Mouse (Mus musculus) limb, embryonic 11.5 days (tissue): ENCODE data around the gene Tsn. TPM values are rescaled to one million over a fixed set of nuclear protein-coding genes. Genes with fewer than 3 reads are reported as not detected.

ENCODE experiments used
- ATAC-seq: fragments of 200-750 bp; cut with Nextera tagmentation; 2 replicates; pipeline ENCODE4 v1.8.0; 2017; ENCODE audit warnings: low read depth; ENCODE audit not compliant: insufficient number of reproducible peaks, low FRiP score, low TSS enrichment
- DNase-seq: peaks from one replicate; pipeline ENCODE4 v3.0.0-alpha.2; 2015; ENCODE audit warnings: low spot score
- H3K27ac ChIP-seq: fragments of 300-500 bp; sonication (generic); replicated peaks from 2 replicates; pipeline ENCODE4 v1.5.1; 2014; ENCODE audit warnings: low read depth, mild to moderate bottlenecking, low read length
- H3K27me3 ChIP-seq: fragments of 300-500 bp; sonication (generic); 2 replicates; pipeline ENCODE4 v1.6.1; 2014; ENCODE audit warnings: mild to moderate bottlenecking, low read length, mixed read lengths; ENCODE audit not compliant: control insufficient read depth, insufficient read depth
- H3K36me3 ChIP-seq: fragments of 300-500 bp; sonication (generic); 2 replicates; pipeline ENCODE4 v1.6.1; 2014; ENCODE audit warnings: mild to moderate bottlenecking, low read length, moderate library complexity, mixed read lengths; ENCODE audit not compliant: control insufficient read depth, insufficient read depth
- H3K4me1 ChIP-seq: fragments of 300-500 bp; sonication (generic); 2 replicates; pipeline ENCODE4 v1.6.1; 2014; ENCODE audit warnings: low read length, mixed read lengths; ENCODE audit not compliant: control insufficient read depth, insufficient read depth
- H3K4me2 ChIP-seq: fragments of 300-500 bp; sonication (generic); 2 replicates; pipeline ENCODE4 v1.6.1; 2014; ENCODE audit warnings: low read depth, mild to moderate bottlenecking, moderate library complexity; ENCODE audit not compliant: severe bottlenecking
- H3K4me3 ChIP-seq: fragments of 300-500 bp; sonication (generic); 2 replicates; pipeline ENCODE4 v1.5.1; 2014; ENCODE audit warnings: low read depth, low read length
- H3K9ac ChIP-seq: fragments of 300-500 bp; sonication (generic); 2 replicates; pipeline ENCODE4 v1.6.1; 2014; ENCODE audit warnings: mild to moderate bottlenecking, low read length
- H3K9me3 ChIP-seq: fragments of 300-500 bp; sonication (generic); 2 replicates; pipeline ENCODE4 v1.6.1; 2016; ENCODE audit warnings: low read length; ENCODE audit not compliant: control insufficient read depth
- WGBS: fragments of 180-500 bp; shearing (Covaris S2); extraction: QIAGEN DNeasy Blood & Tissue Kit; methylation state at CpG from one replicate; pipeline ENCODE4 v1.1.7; 2014; 5-methylcytosine and 5-hydroxymethylcytosine counted together
- polyA plus RNA-seq: library from polyadenylated mRNA; unstranded; fragments of >200 nt; fragmentation: Nextera tagmentation; extraction: Ambion mirVana; gene quantifications from 2 replicates; pipeline ENCODE4 v1.2.1, GENCODE M21; 2014

Tsn gene
- polyA plus RNA-seq, 1 experiment from 2014 or later: 400 TPM

- Histone ChIP-seq H3K27ac (no peak overlapping the region), H3K4me2 (no peak overlapping the region), H3K27me3 (no peaks in the 10 kb centered on the region), H3K9me3 (no peaks in the 10 kb centered on the region), H3K9ac (no peak overlapping the region), H3K36me3 (no peaks in the 10 kb centered on the region), H3K4me1 (no peaks in the 10 kb centered on the region), H3K4me3 (no peak overlapping the region)
- ATAC-seq (no peak), DNase-seq (no peak)
- 22% methylated on average over 2 of the region's 2 CpGs for WGBS
These were observed 36.4 kb downstream of the Tsn start for GRCm38 (mm10) chr1:118275139-118275538.

- ATAC-seq (no peak), DNase-seq (no peak)
- no peak overlapping the region for H3K4me2 ChIP-seq
- no peaks in the 10 kb centered on the region for H3K9me3 ChIP-seq
- H3K9ac ChIP-seq: no peak overlapping the region
- 61% methylated on average over 2 of the region's 2 CpGs for WGBS
- H3K27me3 ChIP-seq: no peaks in the 10 kb centered on the region
- H3K4me3 ChIP-seq: no peak overlapping the region
- H3K4me1 ChIP-seq: no peaks in the 10 kb centered on the region
- H3K36me3 ChIP-seq: no peaks in the 10 kb centered on the region
- H3K27ac ChIP-seq: no peak overlapping the region
These were observed 59.6 kb downstream of the Tsn start for GRCm38 (mm10) chr1:118251931-118252330.

Other genes with a start within 250 kb of the Tsn start
- 0.16 and 0.27 TPM in 2 replicates for gene Gm29106, start 135.2 kb downstream of the Tsn start, polyA plus RNA-seq
- 101 and 118 TPM in 2 replicates for gene Nifk, start 10.1 kb upstream of the Tsn start, polyA plus RNA-seq
- gene Clasp1, start 77.3 kb upstream of the Tsn start, polyA plus RNA-seq: 68.8 and 79.6 TPM in 2 replicates